Mouse (Mus musculus): ENCODE data around the gene Spocd1. TPM values are rescaled to one million over a fixed set of nuclear protein-coding genes. Genes with fewer than 3 reads are reported as not detected.

Gene Spocd1
- 0.13 TPM for polyA plus RNA-seq (2014; fragmentation: Illumina TruSeq; extraction: RNeasy Lipid Tissue Mini Kit (QIAGEN cat#74804); ENCODE audit: low read depth, low replicate concordance)

GRCm38 (mm10) chr4:129928949-129929348 is at the start of gene Spocd1:
Spocd1 (plus strand) TSS chr4:129929249.

GRCm38 (mm10) chr4:129984421-129985061 is 55.5 kb downstream of the Spocd1 start, which contains the start of gene Adgrb2:
Adgrb2 (plus strand) TSS chr4:129984870.

Other genes with a start within 250 kb of the Spocd1 start
- gene Tmem39b, start 232.4 kb upstream of the Spocd1 start, polyA plus RNA-seq (2014; fragmentation: Illumina TruSeq; extraction: RNeasy Lipid Tissue Mini Kit (QIAGEN cat#74804); ENCODE audit: low read depth, low replicate concordance): 5.2 TPM
- 99.4 TPM for gene Khdrbs1, start 186.9 kb upstream of the Spocd1 start, polyA plus RNA-seq (2014; fragmentation: Illumina TruSeq; extraction: RNeasy Lipid Tissue Mini Kit (QIAGEN cat#74804); ENCODE audit: low read depth, low replicate concordance)
- 544 TPM for gene Ptp4a2, start 118.0 kb upstream of the Spocd1 start, polyA plus RNA-seq (2014; fragmentation: Illumina TruSeq; extraction: RNeasy Lipid Tissue Mini Kit (QIAGEN cat#74804); ENCODE audit: low read depth, low replicate concordance)
- gene Adgrb2, start 55.6 kb downstream of the Spocd1 start, polyA plus RNA-seq (2014; fragmentation: Illumina TruSeq; extraction: RNeasy Lipid Tissue Mini Kit (QIAGEN cat#74804); ENCODE audit: low read depth, low replicate concordance): not detected
- 5.3 TPM for gene Col16a1, start 118.6 kb downstream of the Spocd1 start, polyA plus RNA-seq (2014; fragmentation: Illumina TruSeq; extraction: RNeasy Lipid Tissue Mini Kit (QIAGEN cat#74804); ENCODE audit: low read depth, low replicate concordance)
- gene Pef1, start 173.3 kb downstream of the Spocd1 start, polyA plus RNA-seq (2014; fragmentation: Illumina TruSeq; extraction: RNeasy Lipid Tissue Mini Kit (QIAGEN cat#74804); ENCODE audit: low read depth, low replicate concordance): 2.9 TPM
- gene Hcrtr1, start 210.1 kb downstream of the Spocd1 start, polyA plus RNA-seq (2014; fragmentation: Illumina TruSeq; extraction: RNeasy Lipid Tissue Mini Kit (QIAGEN cat#74804); ENCODE audit: low read depth, low replicate concordance): not detected
- not detected for gene Tinagl1, start 245.9 kb downstream of the Spocd1 start, polyA plus RNA-seq (2014; fragmentation: Illumina TruSeq; extraction: RNeasy Lipid Tissue Mini Kit (QIAGEN cat#74804); ENCODE audit: low read depth, low replicate concordance)